Mouse (Mus musculus) layer of hippocampus, adult 9-10 months (tissue): ENCODE results near the gene 2810004N23Rik.
A peak's percentile ranks its signal among the peaks of the same experiment; 100 is the strongest.

Source experiments
- DNase-seq: peaks from one replicate; pipeline ENCODE4 v3.0.0; 2022; ENCODE audit warnings: low spot score

The 2810004N23Rik gene

DNA sequence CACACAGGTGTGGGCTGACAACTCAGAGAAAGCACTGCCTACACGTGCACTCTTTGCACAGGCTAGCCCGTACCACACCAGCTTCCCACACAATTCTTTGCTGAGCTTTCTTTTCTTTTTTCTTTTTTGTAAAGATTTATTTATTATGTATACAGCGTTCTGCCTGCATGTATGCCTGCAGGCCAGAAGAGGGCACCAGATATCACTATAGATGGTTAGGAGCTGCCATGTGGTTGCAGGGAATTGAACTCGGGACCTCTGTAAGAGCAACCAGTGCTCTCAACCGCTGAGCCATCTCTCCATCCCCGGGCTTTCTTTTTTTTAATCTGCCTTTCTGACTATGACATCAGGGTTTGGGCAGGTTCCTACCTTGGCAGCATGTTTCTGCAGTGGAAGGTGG lies 39.4 kb downstream of the 2810004N23Rik start:
- DNase-seq, result no peak

DNA sequence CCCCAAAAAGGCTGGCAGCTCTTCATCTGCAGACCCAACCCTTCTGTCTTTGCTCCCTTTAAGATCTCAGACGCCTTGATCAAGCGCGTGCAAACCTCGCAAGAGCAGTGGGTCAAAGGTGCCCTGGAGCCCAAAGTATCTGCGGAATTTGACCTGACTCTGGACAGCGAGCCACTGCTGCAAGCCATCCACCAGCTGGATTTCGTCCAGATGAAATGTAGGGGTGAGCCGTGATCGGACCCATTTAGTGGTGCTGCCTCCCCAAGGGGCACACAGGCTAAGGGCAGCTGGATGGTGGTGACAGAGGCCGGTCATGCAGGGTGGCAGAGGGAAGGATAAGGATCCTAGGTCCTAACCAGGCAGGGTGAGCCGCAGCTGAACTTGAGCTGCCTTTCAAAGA lies 42.8 kb downstream of the 2810004N23Rik start:
- DNase-seq, result no peak

GRCm38 (mm10) chr8:124819612-124820115 lies 43.3 kb downstream of the 2810004N23Rik start:
- no peak for DNase-seq

- no peak for DNase-seq
Measured at GRCm38 (mm10) chr8:124817361-124817760, 45.6 kb downstream of the 2810004N23Rik start.

- no peak for DNase-seq
Measured at GRCm38 (mm10) chr8:124816866-124817265, 46.1 kb downstream of the 2810004N23Rik start.

DNA sequence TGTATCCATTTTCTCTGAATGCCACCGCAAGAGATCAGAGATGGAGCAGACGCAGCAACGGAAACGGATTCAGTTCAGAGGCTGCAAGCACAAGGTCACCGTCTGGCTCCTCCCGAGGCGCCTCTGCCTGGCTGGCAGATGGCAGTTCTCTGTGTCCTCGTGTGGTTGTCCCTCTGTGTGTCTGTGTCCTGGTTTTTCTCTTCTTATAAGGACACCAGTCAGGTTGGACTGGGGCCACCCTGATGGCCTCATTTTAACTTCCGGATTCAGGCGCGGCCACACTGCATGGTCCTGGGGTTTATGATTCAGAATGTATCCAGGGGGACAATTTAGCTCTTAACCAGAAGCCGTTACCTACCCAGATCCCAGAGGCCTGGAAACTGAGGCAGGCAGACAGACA lies 47.0 kb downstream of the 2810004N23Rik start:
- DNase-seq, result no peak

DNA sequence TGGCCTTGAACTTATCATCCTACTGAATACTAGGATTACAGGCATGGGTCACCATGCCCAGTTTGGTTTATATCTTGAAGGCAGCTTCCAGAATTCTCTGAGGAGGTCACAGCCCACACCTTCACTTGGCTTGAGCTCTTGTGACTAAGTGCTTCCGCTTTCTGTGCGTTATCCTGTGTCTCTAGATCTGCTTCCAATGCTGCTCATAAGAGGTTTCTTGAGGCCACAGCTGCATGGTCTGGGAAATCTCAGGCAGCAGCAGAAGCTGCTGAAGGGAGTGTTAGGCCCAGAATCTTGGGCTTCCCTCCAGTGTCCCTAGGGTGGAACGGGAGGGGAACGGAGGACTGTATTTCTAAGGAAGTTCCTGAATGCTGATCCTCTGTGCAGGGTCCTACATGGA lies 49.6 kb downstream of the 2810004N23Rik start:
- DNase-seq, result no peak

GRCm38 (mm10) chr8:124810689-124811394 lies 52.1 kb downstream of the 2810004N23Rik start:
- no peak for DNase-seq

DNA sequence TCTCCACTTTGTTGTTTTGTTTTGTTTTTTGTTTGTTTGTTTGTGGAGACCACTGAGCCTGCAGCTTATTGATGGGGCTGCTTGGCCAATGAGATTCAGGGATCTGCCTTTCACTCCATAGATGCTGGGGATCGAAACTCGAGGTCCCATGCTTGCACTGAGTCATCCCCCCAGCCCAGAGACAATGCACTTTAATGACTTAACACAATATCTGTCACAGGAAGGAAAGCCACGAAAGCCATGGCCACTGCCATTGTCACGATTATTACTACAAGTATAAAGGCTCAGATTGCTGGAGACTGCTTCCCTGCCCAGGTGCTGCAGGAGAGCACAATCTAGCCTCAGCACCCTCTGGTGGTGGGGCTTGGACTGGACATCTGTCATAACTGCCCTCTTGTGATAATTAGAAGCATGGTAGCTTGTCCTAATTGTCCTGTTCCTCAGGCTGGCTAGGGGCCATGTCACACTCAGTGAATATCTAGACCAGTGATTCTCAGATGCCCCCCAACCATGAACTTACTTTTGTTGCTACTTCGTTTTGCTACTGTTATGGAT lies 52.8 kb downstream of the 2810004N23Rik start:
- DNase-seq, result no peak

- no peak for DNase-seq
Measured at GRCm38 (mm10) chr8:124809419-124809818, 53.5 kb downstream of the 2810004N23Rik start.

DNA sequence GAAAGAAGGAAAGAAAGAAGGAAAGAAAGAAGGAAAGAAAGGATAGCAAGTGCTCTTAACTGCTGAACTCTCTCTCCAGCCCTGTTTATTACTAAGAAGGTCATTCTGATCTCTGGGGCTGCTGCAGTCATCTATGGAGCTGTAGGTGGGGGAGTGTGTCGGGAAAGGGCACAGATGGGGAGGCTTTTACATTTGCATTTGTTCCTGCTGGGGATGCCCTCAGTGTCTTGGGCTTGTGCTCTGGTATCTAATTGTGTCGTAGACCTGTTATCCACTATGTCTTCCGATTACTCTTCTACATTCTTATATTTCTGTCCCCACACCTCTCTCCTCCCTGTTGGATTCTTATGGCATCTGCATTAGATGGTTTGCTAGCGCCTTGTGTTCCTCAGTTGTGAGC lies 56.9 kb downstream of the 2810004N23Rik start:
- DNase-seq, result no peak

DNA sequence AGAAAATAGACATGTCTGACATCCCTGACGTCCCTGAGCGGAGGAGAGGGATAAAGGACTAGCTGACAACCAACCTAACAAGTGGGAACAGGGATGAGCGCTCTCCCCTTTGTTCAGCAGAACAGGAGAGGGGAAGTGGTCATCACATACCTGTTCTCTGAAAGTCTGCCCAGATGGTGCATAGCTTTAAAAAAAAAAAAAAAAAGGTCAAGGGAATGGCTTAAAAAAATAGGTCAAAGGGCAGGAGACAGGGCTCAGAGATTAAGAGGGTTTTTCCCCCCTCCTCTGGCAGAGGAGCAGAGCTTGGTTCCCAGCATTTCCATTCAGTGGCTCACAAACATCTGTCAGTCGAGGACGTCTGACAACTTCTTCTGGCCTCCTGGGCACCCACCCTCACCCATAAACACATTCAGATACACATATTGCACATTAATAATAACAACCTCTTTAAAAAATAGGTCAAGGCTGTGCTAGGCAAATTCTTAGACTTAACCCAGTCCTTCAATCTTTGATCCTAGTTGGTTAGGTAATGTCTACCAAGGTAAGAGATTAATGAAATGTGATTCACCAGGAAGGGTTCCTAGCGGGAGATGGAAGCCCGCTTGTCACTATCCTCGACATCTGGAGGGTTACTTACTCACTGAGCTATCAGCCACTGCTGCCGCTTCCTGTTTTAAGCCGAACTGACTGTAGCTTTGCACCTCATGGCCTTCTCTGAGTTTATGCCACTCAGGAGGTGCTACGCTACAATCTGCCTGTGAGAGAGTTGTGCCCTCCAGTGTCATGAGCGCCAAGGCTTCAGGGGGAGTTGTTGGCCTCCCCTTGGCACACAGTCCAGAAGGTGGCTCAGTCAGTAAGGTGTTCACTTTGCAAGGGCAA lies 58.9 kb downstream of the 2810004N23Rik start:
- no peak for DNase-seq

GRCm38 (mm10) chr8:124800542-124800941 lies 62.4 kb downstream of the 2810004N23Rik start:
- no peak for DNase-seq

DNA sequence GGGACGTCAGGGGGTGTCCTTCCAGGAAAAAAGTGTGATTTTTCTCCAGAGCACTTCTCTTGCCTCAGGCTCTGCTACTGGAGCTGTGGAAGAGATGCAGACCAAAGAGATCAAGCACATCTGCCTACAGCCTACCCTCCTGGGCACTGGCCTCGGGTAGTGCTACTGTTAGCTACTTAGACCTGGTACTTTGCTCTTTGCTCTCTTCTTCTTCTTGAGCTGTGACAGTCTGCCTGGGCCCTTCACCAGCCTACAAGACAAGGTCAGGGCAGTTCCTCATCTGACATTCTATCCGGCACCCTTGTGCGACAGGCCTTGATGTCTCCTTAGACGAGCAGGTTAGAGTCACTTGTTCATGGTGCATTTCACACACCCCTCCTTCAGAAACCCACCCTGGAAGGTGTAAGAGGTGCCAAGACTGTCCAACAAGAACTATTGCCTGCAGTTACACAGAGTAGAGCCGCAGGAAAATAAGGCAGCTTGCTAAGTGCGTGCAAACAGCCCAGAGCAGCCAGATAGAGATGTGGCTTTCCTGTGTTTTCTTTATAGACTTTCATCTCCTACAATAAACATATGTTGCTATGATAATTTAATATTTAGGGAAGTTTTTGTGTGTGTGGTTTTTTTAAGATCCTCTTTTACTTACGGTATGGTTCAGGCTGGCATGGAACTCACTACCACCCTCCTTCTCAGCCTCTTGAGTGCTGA lies 67.0 kb downstream of the 2810004N23Rik start:
- DNase-seq, result no peak

GRCm38 (mm10) chr8:124794486-124794780 lies 68.5 kb downstream of the 2810004N23Rik start:
- no peak for DNase-seq

GRCm38 (mm10) chr8:124793661-124794485 lies 69.0 kb downstream of the 2810004N23Rik start:
- DNase-seq, result no peak

DNA sequence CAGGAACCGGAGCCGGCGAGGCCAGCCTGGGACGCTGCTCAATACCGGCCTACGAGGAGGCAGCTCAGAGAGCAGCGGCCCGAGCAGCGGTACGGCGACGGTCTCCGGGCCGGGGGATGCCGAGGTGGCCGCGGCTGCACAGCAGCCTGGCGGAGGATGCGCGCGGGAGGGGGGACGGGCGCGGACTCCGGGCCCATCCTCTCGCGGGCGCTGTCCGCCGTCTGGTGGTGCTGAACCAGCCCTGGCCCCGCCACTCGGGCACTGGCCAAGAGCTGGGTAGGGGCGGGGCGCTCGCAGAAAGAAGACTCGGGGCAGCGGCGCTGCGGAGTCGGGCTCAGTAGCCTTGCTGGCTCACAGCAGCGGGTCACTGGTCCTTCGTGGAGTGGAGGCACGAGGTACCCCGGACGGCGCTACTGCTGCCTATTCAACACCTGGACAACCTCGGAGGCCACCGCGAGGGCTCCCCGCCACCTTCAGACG lies 69.7 kb downstream of the 2810004N23Rik start:
- DNase-seq, result peak; percentile 31

GRCm38 (mm10) chr8:124792708-124793107 lies 70.2 kb downstream of the 2810004N23Rik start, which contains the start of gene Trim67:
Gene Trim67, plus strand, starts transcription at chr8:124793092.
- DNase-seq, result no peak

GRCm38 (mm10) chr8:124792186-124792585 lies 70.7 kb downstream of the 2810004N23Rik start:
- no peak for DNase-seq

DNA sequence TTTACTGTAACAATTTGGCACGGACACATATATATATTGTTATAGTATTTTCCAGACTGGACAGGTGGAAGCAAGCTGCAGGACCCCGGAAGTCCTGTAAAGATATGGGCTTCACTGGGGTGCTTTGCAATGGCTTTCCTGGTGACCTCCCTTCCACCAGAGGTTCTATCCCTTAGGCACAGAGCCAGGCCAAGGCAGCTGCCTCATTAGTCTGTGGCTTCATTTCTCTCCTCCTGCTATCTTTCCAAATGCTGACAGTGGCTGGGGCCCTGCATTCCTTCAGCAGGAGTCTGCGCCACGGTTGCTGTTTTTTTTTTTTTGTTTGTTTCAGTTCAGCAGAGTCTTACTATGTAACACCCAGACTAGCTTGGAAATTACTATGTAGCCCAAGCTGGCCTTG lies 71.2 kb downstream of the 2810004N23Rik start:
- no peak for DNase-seq

GRCm38 (mm10) chr8:124790676-124791075 lies 72.2 kb downstream of the 2810004N23Rik start:
- DNase-seq, result no peak
